Mouse (Mus musculus) kidney, embryonic 15.5 days (tissue): ENCODE measurements at regions not wholly inside any gene's neighbourhood (a gene's known extent, or its start where the extent isn't known, plus 50 kb on each side); places are given as distances from the start of the nearest gene placed in this dataset.

Source experiments
- ATAC-seq: fragments of 200-750 bp; cut with Nextera tagmentation; replicated peaks from 2 replicates; pipeline ENCODE4 v1.8.0; 2017; ENCODE audit warnings: moderate TSS enrichment; ENCODE audit not compliant: low FRiP score
- H3K27ac ChIP-seq: fragments of 300-500 bp; sonication (generic); 2 replicates; pipeline ENCODE4 v1.5.1; 2015; ENCODE audit warnings: mild to moderate bottlenecking, inconsistent platforms
- H3K27me3 ChIP-seq: fragments of 300-500 bp; sonication (generic); 2 replicates; pipeline ENCODE4 v1.6.1; 2015; ENCODE audit warnings: inconsistent platforms
- H3K36me3 ChIP-seq: fragments of 300-500 bp; sonication (generic); 2 replicates; pipeline ENCODE4 v1.6.1; 2015; ENCODE audit warnings: inconsistent platforms
- H3K4me1 ChIP-seq: fragments of 300-500 bp; sonication (generic); 2 replicates; pipeline ENCODE4 v1.6.1; 2015; ENCODE audit warnings: inconsistent platforms
- H3K4me2 ChIP-seq: fragments of 300-500 bp; sonication (generic); 2 replicates; pipeline ENCODE4 v1.6.1; 2015; ENCODE audit warnings: moderate library complexity, mild to moderate bottlenecking, inconsistent platforms
- H3K4me3 ChIP-seq: fragments of 300-500 bp; sonication (generic); replicated peaks from 2 replicates; pipeline ENCODE4 v1.5.1; 2015; ENCODE audit warnings: mild to moderate bottlenecking, inconsistent platforms
- H3K9ac ChIP-seq: fragments of 300-500 bp; sonication (generic); 2 replicates; pipeline ENCODE4 v1.6.1; 2015; ENCODE audit warnings: mild to moderate bottlenecking, inconsistent platforms
- H3K9me3 ChIP-seq: fragments of 300-500 bp; sonication (generic); replicated peaks from 2 replicates; pipeline ENCODE4 v1.6.1; 2016; ENCODE audit warnings: inconsistent platforms
- WGBS: fragments of 180-500 bp; shearing (Covaris S2); methylation state at CpG from one replicate; pipeline ENCODE4 v1.1.7; 2015; ENCODE audit warnings: mixed read lengths; 5-methylcytosine and 5-hydroxymethylcytosine counted together

GRCm38 (mm10) chr16:26234113-26234512 lies 128.5 kb upstream of the P3h2 start:
- H3K4me1 ChIP-seq: no peaks in the 10 kb centered on the region
- H3K27me3 ChIP-seq: peaks cover 6% of the 10 kb centered on the region; the same call in 1 of the 2 replicates
- peak; percentile 95 for ATAC-seq
- no peaks in the 10 kb centered on the region for H3K36me3 ChIP-seq
- no peak overlapping the region for H3K9ac ChIP-seq
- no peak overlapping the region for H3K27ac ChIP-seq
- H3K4me3 ChIP-seq: no peak overlapping the region
- no peaks in the 10 kb centered on the region for H3K9me3 ChIP-seq
- WGBS: 6% methylated on average over 3 of the region's 3 CpGs
- H3K4me2 ChIP-seq: no peak overlapping the region

GRCm38 (mm10) chr16:26231110-26231509 lies 125.5 kb upstream of the P3h2 start:
- 89% methylated on average over 1 of the region's 1 CpGs for WGBS
- no peak for ATAC-seq
- H3K27me3 ChIP-seq: peaks cover 6% of the 10 kb centered on the region; the same call in 1 of the 2 replicates
- no peaks in the 10 kb centered on the region for H3K9me3 ChIP-seq
- no peak overlapping the region for H3K9ac ChIP-seq
- no peaks in the 10 kb centered on the region for H3K36me3 ChIP-seq
- H3K4me3 ChIP-seq: no peak overlapping the region
- H3K4me2 ChIP-seq: no peak overlapping the region
- H3K27ac ChIP-seq: no peak overlapping the region
- H3K4me1 ChIP-seq: no peaks in the 10 kb centered on the region

- no peak overlapping the region for H3K4me2 ChIP-seq
- 75% methylated on average over 3 of the region's 3 CpGs for WGBS
- no peaks in the 10 kb centered on the region for H3K36me3 ChIP-seq
- no peak overlapping the region for H3K4me3 ChIP-seq
- H3K27me3 ChIP-seq: no peaks in the 10 kb centered on the region
- no peak for ATAC-seq
- no peak overlapping the region for H3K9ac ChIP-seq
- peaks cover 7% of the 10 kb centered on the region; the same call in 1 of the 2 replicates for H3K9me3 ChIP-seq
- H3K4me1 ChIP-seq: no peaks in the 10 kb centered on the region
- no peak overlapping the region for H3K27ac ChIP-seq
Observed at GRCm38 (mm10) chr16:26211418-26211817, 105.8 kb upstream of the P3h2 start.

- Histone ChIP-seq H3K4me3 (no peak overlapping the region), H3K9me3 (no peaks in the 10 kb centered on the region), H3K9ac (no peak overlapping the region), H3K36me3 (no peaks in the 10 kb centered on the region), H3K27ac (no peak overlapping the region), H3K27me3 (peaks cover 6% of the 10 kb centered on the region; the same call in 1 of the 2 replicates), H3K4me1 (no peaks in the 10 kb centered on the region), H3K4me2 (no peak overlapping the region)
- 14% methylated on average over 4 of the region's 4 CpGs for WGBS
- no peak for ATAC-seq
Observed at GRCm38 (mm10) chr16:26199125-26199524, 93.5 kb upstream of the P3h2 start.

- ATAC-seq: no peak
- H3K4me3 ChIP-seq: no peak overlapping the region
- no peak overlapping the region for H3K4me2 ChIP-seq
- no peaks in the 10 kb centered on the region for H3K36me3 ChIP-seq
- H3K9ac ChIP-seq: no peak overlapping the region
- no peaks in the 10 kb centered on the region for H3K9me3 ChIP-seq
- no peaks in the 10 kb centered on the region for H3K4me1 ChIP-seq
- no peak overlapping the region for H3K27ac ChIP-seq
- H3K27me3 ChIP-seq: peaks cover 6% of the 10 kb centered on the region; the same call in 1 of the 2 replicates
Observed at GRCm38 (mm10) chr16:26196345-26196744, 90.8 kb upstream of the P3h2 start.

GRCm38 (mm10) chr16:26185288-26186281 lies 80.0 kb upstream of the P3h2 start:
- WGBS: 48% methylated on average over 8 of the region's 8 CpGs
- peak; percentile 62; the same call in 1 of the 2 replicates for ATAC-seq
- no peaks in the 10 kb centered on the region for H3K9me3 ChIP-seq
- no peak overlapping the region for H3K4me3 ChIP-seq
- peak overlapping the region; percentile 49; the same call in 1 of the 2 replicates for H3K27ac ChIP-seq
- no peak overlapping the region for H3K4me2 ChIP-seq
- no peaks in the 10 kb centered on the region for H3K27me3 ChIP-seq
- H3K9ac ChIP-seq: no peak overlapping the region
- no peaks in the 10 kb centered on the region for H3K36me3 ChIP-seq
- peaks cover 11% of the 10 kb centered on the region for H3K4me1 ChIP-seq

GRCm38 (mm10) chr16:26184647-26185262 lies 79.2 kb upstream of the P3h2 start:
- Histone ChIP-seq H3K27ac (no peak overlapping the region), H3K4me3 (no peak overlapping the region), H3K9me3 (no peaks in the 10 kb centered on the region), H3K27me3 (no peaks in the 10 kb centered on the region), H3K4me2 (no peak overlapping the region), H3K36me3 (no peaks in the 10 kb centered on the region), H3K9ac (no peak overlapping the region), H3K4me1 (peaks cover 11% of the 10 kb centered on the region)
- ATAC-seq: peak; percentile 62; the same call in 1 of the 2 replicates
- WGBS: 46% methylated on average over 6 of the region's 6 CpGs

GRCm38 (mm10) chr16:26183530-26183929 lies 77.9 kb upstream of the P3h2 start:
- peaks cover 11% of the 10 kb centered on the region for H3K4me1 ChIP-seq
- no peaks in the 10 kb centered on the region for H3K36me3 ChIP-seq
- ATAC-seq: peak; percentile 63; the same call in 1 of the 2 replicates
- no peak overlapping the region for H3K4me2 ChIP-seq
- no peaks in the 10 kb centered on the region for H3K9me3 ChIP-seq
- no peak overlapping the region for H3K9ac ChIP-seq
- H3K4me3 ChIP-seq: no peak overlapping the region
- no peak overlapping the region for H3K27ac ChIP-seq
- H3K27me3 ChIP-seq: no peaks in the 10 kb centered on the region

- H3K4me2 ChIP-seq: no peak overlapping the region
- 71% methylated on average over 3 of the region's 3 CpGs for WGBS
- no peak overlapping the region for H3K9ac ChIP-seq
- no peaks in the 10 kb centered on the region for H3K9me3 ChIP-seq
- no peaks in the 10 kb centered on the region for H3K36me3 ChIP-seq
- H3K27ac ChIP-seq: no peak overlapping the region
- no peak overlapping the region for H3K4me3 ChIP-seq
- H3K27me3 ChIP-seq: no peaks in the 10 kb centered on the region
- ATAC-seq: no peak
- H3K4me1 ChIP-seq: peaks cover 11% of the 10 kb centered on the region
Observed at GRCm38 (mm10) chr16:26181716-26182115, 76.1 kb upstream of the P3h2 start.

- Histone ChIP-seq H3K4me1 (no peaks in the 10 kb centered on the region), H3K9ac (no peak overlapping the region), H3K36me3 (no peaks in the 10 kb centered on the region), H3K9me3 (no peaks in the 10 kb centered on the region), H3K4me3 (no peak overlapping the region), H3K4me2 (no peak overlapping the region), H3K27ac (peak overlapping the region; percentile 62), H3K27me3 (no peaks in the 10 kb centered on the region)
- 62% methylated on average over 3 of the region's 3 CpGs for WGBS
- peak; percentile 86 for ATAC-seq
Observed at GRCm38 (mm10) chr16:26171441-26171840, 65.9 kb upstream of the P3h2 start.

- no peaks in the 10 kb centered on the region for H3K4me1 ChIP-seq
- 93% methylated on average over 1 of the region's 1 CpGs for WGBS
- H3K4me3 ChIP-seq: no peak overlapping the region
- no peaks in the 10 kb centered on the region for H3K36me3 ChIP-seq
- no peak for ATAC-seq
- H3K4me2 ChIP-seq: no peak overlapping the region
- no peak overlapping the region for H3K27ac ChIP-seq
- no peaks in the 10 kb centered on the region for H3K9me3 ChIP-seq
- no peaks in the 10 kb centered on the region for H3K27me3 ChIP-seq
- H3K9ac ChIP-seq: no peak overlapping the region
Observed at GRCm38 (mm10) chr16:26169382-26169781, 63.8 kb upstream of the P3h2 start.

GRCm38 (mm10) chr16:26168216-26168615 lies 62.6 kb upstream of the P3h2 start:
- Histone ChIP-seq H3K4me3 (no peak overlapping the region), H3K36me3 (no peaks in the 10 kb centered on the region), H3K9me3 (no peaks in the 10 kb centered on the region), H3K27me3 (no peaks in the 10 kb centered on the region), H3K9ac (no peak overlapping the region), H3K4me2 (no peak overlapping the region), H3K27ac (no peak overlapping the region), H3K4me1 (no peaks in the 10 kb centered on the region)
- no peak for ATAC-seq
- WGBS: 91% methylated on average over 2 of the region's 2 CpGs
